Mouse (Mus musculus): ENCODE measurements around the gene Vwa1.

DNA sequence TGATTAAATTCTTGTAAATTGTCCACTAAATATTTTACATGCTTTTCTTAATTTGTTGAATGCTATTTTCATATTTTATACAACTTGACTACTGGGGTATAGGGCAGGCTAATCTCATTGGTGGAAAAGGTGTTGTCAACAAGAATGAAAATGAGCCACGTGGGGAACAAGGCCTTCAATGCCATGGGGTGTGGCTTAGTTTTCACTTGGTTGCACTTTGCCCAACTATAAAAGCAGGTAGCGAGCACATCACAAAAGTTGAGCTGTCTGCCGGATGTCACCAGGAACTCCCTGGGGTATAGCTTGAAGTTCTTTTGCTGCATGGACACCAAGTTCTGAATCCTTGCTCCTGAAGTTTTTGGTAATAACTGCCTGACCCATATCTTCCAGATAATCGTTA is 43.0 kb upstream of the Vwa1 start:
- TF ChIP-seq CTCF (IDR thresholded peaks at IDR 0.05; ENCODE audit: low read depth) (no peak), EP300 (IDR thresholded peaks at IDR 0.05; ENCODE audit: low read depth) (no peak)
